Mouse (Mus musculus) liver, postnatal 0 days (tissue): ENCODE data around the gene Asprv1.

Experiments used
- CTCF ChIP-seq: sonication (generic); IDR thresholded peaks from 2 replicates; pipeline ENCODE4 v1.5.1; 2016; ENCODE audit warnings: antibody characterized with exemption, low read depth
- EP300 ChIP-seq: IDR thresholded peaks from 2 replicates; pipeline ENCODE4 v1.6.1; 2016; ENCODE audit warnings: antibody characterized with exemption, low read depth, mild to moderate bottlenecking

- TF ChIP-seq CTCF (peak; percentile 100), EP300 (no peak)
Measured at GRCm38 (mm10) chr6:86670873-86671272, 42.9 kb downstream of the Asprv1 start.
